Mouse (Mus musculus): ENCODE measurements around the gene Dennd1a. TPM values are rescaled to one million over a fixed set of nuclear protein-coding genes. Genes with fewer than 3 reads are reported as not detected.

Gene Dennd1a
- polyA plus RNA-seq, 1 experiment from 2014 or later, result 17.3 TPM

- WGBS, result 5% methylated on average over 20 of the region's 20 CpGs
- H3K36me3 ChIP-seq (replicated peaks), result peaks cover 5% of the 10 kb centered on the region
- H3K27me3 ChIP-seq (ENCODE audit: poor library complexity, severe bottlenecking), result peaks cover 9% of the 10 kb centered on the region
- H3K27ac ChIP-seq, result peak overlapping the region; percentile 90
- H3K4me1 ChIP-seq, result peaks cover 74% of the 10 kb centered on the region
- DNase-seq (ENCODE audit: extremely low spot score, low spot score), result peak; percentile 55
- H3K9me3 ChIP-seq, result no peaks in the 10 kb centered on the region
- peak overlapping the region; percentile 64 for H3K4me3 ChIP-seq
These were observed 510.4 kb downstream of the Dennd1a start for GRCm38 (mm10) chr2:37776611-37777411.

- 0% methylated on average over 18 of the region's 18 CpGs for WGBS
- Histone ChIP-seq H3K36me3 (replicated peaks) (no peaks in the 10 kb centered on the region; the same call in 1 of the 2 replicates), H3K4me1 (peaks cover 73% of the 10 kb centered on the region), H3K27me3 (ENCODE audit: poor library complexity, severe bottlenecking) (peaks cover 12% of the 10 kb centered on the region), H3K9me3 (no peaks in the 10 kb centered on the region), H3K27ac (peak within 1 kb of the TSS; percentile 90), H3K4me3 (peak within 1 kb of the TSS; percentile 64)
- peak; percentile 89 for DNase-seq (ENCODE audit: extremely low spot score, low spot score)
These were observed 511.2 kb downstream of the Dennd1a start, which contains the start of gene Crb2 for GRCm38 (mm10) chr2:37776016-37776415. Gene Crb2, plus strand, starts transcription at chr2:37776249.

- H3K9me3 ChIP-seq, result no peaks in the 10 kb centered on the region
- H3K4me3 ChIP-seq, result no peak overlapping the region
- peaks cover 61% of the 10 kb centered on the region for H3K4me1 ChIP-seq
- peak overlapping the region; percentile 90; the same call in 1 of the 2 replicates for H3K27ac ChIP-seq
- 9% methylated on average over 5 of the region's 5 CpGs for WGBS
- peaks cover 26% of the 10 kb centered on the region for H3K27me3 ChIP-seq (ENCODE audit: poor library complexity, severe bottlenecking)
- DNase-seq (ENCODE audit: extremely low spot score, low spot score), result peak; percentile 81
- H3K36me3 ChIP-seq (replicated peaks), result no peaks in the 10 kb centered on the region
These were observed 512.6 kb downstream of the Dennd1a start for GRCm38 (mm10) chr2:37774571-37774970.

- Histone ChIP-seq H3K36me3 (replicated peaks) (no peaks in the 10 kb centered on the region), H3K9me3 (no peaks in the 10 kb centered on the region), H3K4me1 (peaks cover 57% of the 10 kb centered on the region), H3K27me3 (ENCODE audit: poor library complexity, severe bottlenecking) (peaks cover 44% of the 10 kb centered on the region), H3K4me3 (peak overlapping the region; percentile 45), H3K27ac (peak overlapping the region; percentile 81)
- under 1% methylated on average over 18 of the region's 18 CpGs for WGBS
- peak; percentile 90 for DNase-seq (ENCODE audit: extremely low spot score, low spot score)
These were observed 515.4 kb downstream of the Dennd1a start for GRCm38 (mm10) chr2:37771618-37772285.

- no peak overlapping the region for H3K27ac ChIP-seq
- H3K36me3 ChIP-seq (replicated peaks), result no peaks in the 10 kb centered on the region
- H3K4me1 ChIP-seq, result peaks cover 57% of the 10 kb centered on the region
- no peak for DNase-seq (ENCODE audit: extremely low spot score, low spot score)
- H3K27me3 ChIP-seq (ENCODE audit: poor library complexity, severe bottlenecking), result peaks cover 64% of the 10 kb centered on the region
- WGBS, result 89% methylated on average over 8 of the region's 8 CpGs
- no peak overlapping the region for H3K4me3 ChIP-seq
- no peaks in the 10 kb centered on the region for H3K9me3 ChIP-seq
These were observed 517.4 kb downstream of the Dennd1a start for GRCm38 (mm10) chr2:37769793-37770192.

GRCm38 (mm10) chr2:37768903-37769302 is 518.3 kb downstream of the Dennd1a start:
- Histone ChIP-seq H3K4me3 (no peak overlapping the region), H3K27ac (peak overlapping the region; percentile 48; the same call in 1 of the 2 replicates), H3K9me3 (no peaks in the 10 kb centered on the region), H3K27me3 (ENCODE audit: poor library complexity, severe bottlenecking) (peaks cover 73% of the 10 kb centered on the region), H3K4me1 (peaks cover 60% of the 10 kb centered on the region), H3K36me3 (replicated peaks) (no peaks in the 10 kb centered on the region)
- 59% methylated on average over 2 of the region's 2 CpGs for WGBS
- no peak for DNase-seq (ENCODE audit: extremely low spot score, low spot score)

- H3K27me3 ChIP-seq (ENCODE audit: poor library complexity, severe bottlenecking), result peaks cover 78% of the 10 kb centered on the region
- no peak overlapping the region for H3K27ac ChIP-seq
- H3K9me3 ChIP-seq, result no peaks in the 10 kb centered on the region
- no peak for DNase-seq (ENCODE audit: extremely low spot score, low spot score)
- H3K4me3 ChIP-seq, result no peak overlapping the region
- no peaks in the 10 kb centered on the region for H3K36me3 ChIP-seq (replicated peaks)
- WGBS, result 50% methylated on average over 3 of the region's 3 CpGs
- H3K4me1 ChIP-seq, result peaks cover 67% of the 10 kb centered on the region
These were observed 519.5 kb downstream of the Dennd1a start for GRCm38 (mm10) chr2:37767739-37768138.

GRCm38 (mm10) chr2:37767080-37767547 is 520.1 kb downstream of the Dennd1a start:
- H3K27me3 ChIP-seq (ENCODE audit: poor library complexity, severe bottlenecking), result peaks cover 85% of the 10 kb centered on the region
- H3K36me3 ChIP-seq (replicated peaks), result no peaks in the 10 kb centered on the region
- DNase-seq (ENCODE audit: extremely low spot score, low spot score), result no peak
- H3K4me3 ChIP-seq, result no peak overlapping the region
- WGBS, result 6% methylated on average over 9 of the region's 9 CpGs
- H3K4me1 ChIP-seq, result peaks cover 67% of the 10 kb centered on the region
- H3K9me3 ChIP-seq, result no peaks in the 10 kb centered on the region
- H3K27ac ChIP-seq, result peak overlapping the region; percentile 31; the same call in 1 of the 2 replicates

- peaks cover 93% of the 10 kb centered on the region for H3K27me3 ChIP-seq (ENCODE audit: poor library complexity, severe bottlenecking)
- no peaks in the 10 kb centered on the region for H3K36me3 ChIP-seq (replicated peaks)
- H3K4me1 ChIP-seq, result peaks cover 62% of the 10 kb centered on the region
- H3K4me3 ChIP-seq, result no peak overlapping the region
- no peaks in the 10 kb centered on the region for H3K9me3 ChIP-seq
- WGBS, result 43% methylated on average over 11 of the region's 11 CpGs
- peak overlapping the region; percentile 53; the same call in 1 of the 2 replicates for H3K27ac ChIP-seq
- DNase-seq (ENCODE audit: extremely low spot score, low spot score), result no peak
These were observed 521.0 kb downstream of the Dennd1a start for GRCm38 (mm10) chr2:37766027-37766761.

GRCm38 (mm10) chr2:37765082-37765483 is 522.1 kb downstream of the Dennd1a start:
- H3K27me3 ChIP-seq (ENCODE audit: poor library complexity, severe bottlenecking), result peaks cover 92% of the 10 kb centered on the region
- H3K27ac ChIP-seq, result peak overlapping the region; percentile 36; the same call in 1 of the 2 replicates
- 26% methylated on average over 21 of the region's 21 CpGs for WGBS
- peaks cover 62% of the 10 kb centered on the region for H3K4me1 ChIP-seq
- DNase-seq (ENCODE audit: extremely low spot score, low spot score), result no peak
- no peaks in the 10 kb centered on the region for H3K9me3 ChIP-seq
- H3K4me3 ChIP-seq, result no peak overlapping the region
- no peaks in the 10 kb centered on the region for H3K36me3 ChIP-seq (replicated peaks)

GRCm38 (mm10) chr2:37764514-37764913 is 522.7 kb downstream of the Dennd1a start:
- H3K27me3 ChIP-seq (ENCODE audit: poor library complexity, severe bottlenecking), result peaks cover 92% of the 10 kb centered on the region
- DNase-seq (ENCODE audit: extremely low spot score, low spot score), result no peak
- H3K4me3 ChIP-seq, result no peak overlapping the region
- H3K9me3 ChIP-seq, result no peaks in the 10 kb centered on the region
- H3K27ac ChIP-seq, result no peak overlapping the region
- H3K4me1 ChIP-seq, result peaks cover 65% of the 10 kb centered on the region
- no peaks in the 10 kb centered on the region for H3K36me3 ChIP-seq (replicated peaks)
- 97% methylated on average over 2 of the region's 2 CpGs for WGBS

- Histone ChIP-seq H3K4me1 (peaks cover 63% of the 10 kb centered on the region), H3K4me3 (no peak overlapping the region), H3K9me3 (no peaks in the 10 kb centered on the region), H3K36me3 (replicated peaks) (no peaks in the 10 kb centered on the region), H3K27ac (no peak overlapping the region), H3K27me3 (ENCODE audit: poor library complexity, severe bottlenecking) (peaks cover 92% of the 10 kb centered on the region)
- DNase-seq (ENCODE audit: extremely low spot score, low spot score), result no peak
- 27% methylated on average over 3 of the region's 3 CpGs for WGBS
These were observed 523.6 kb downstream of the Dennd1a start for GRCm38 (mm10) chr2:37763638-37764037.
